Mouse (Mus musculus) forebrain, embryonic 14.5 days (tissue): ENCODE data around the gene Gm42957. TPM values are rescaled to one million over a fixed set of nuclear protein-coding genes. Genes with fewer than 3 reads are reported as not detected.

Experiments used
- ATAC-seq: fragments of 200-750 bp; cut with Nextera tagmentation; 2 replicates; pipeline ENCODE4 v1.8.0; 2017; ENCODE audit warnings: mild to moderate bottlenecking, moderate library complexity
- DNase-seq: peaks from one replicate; pipeline ENCODE4 v3.0.0-alpha.2; 2015; ENCODE audit warnings: low spot score
- H3K27ac ChIP-seq: fragments of 300-500 bp; sonication (generic); 2 replicates; pipeline ENCODE4 v1.5.1; 2014; ENCODE audit warnings: low read depth, mild to moderate bottlenecking, control low read depth, low read length, moderate library complexity
- H3K27me3 ChIP-seq: fragments of 300-500 bp; sonication (generic); replicated peaks from 2 replicates; pipeline ENCODE4 v1.6.1; 2014; ENCODE audit warnings: low read length, control low read depth, mixed read lengths; ENCODE audit not compliant: control insufficient read depth, insufficient read depth
- H3K36me3 ChIP-seq: fragments of 300-500 bp; sonication (generic); 2 replicates; pipeline ENCODE4 v1.6.1; 2014; ENCODE audit warnings: low read length, control low read depth; ENCODE audit not compliant: control insufficient read depth, insufficient read depth
- H3K4me1 ChIP-seq: fragments of 300-500 bp; sonication (generic); 2 replicates; pipeline ENCODE4 v1.6.1; 2014; ENCODE audit warnings: antibody characterized with exemption, low read length, control low read depth; ENCODE audit not compliant: control insufficient read depth, insufficient read depth
- H3K4me2 ChIP-seq: fragments of 300-500 bp; sonication (generic); 2 replicates; pipeline ENCODE4 v1.6.1; 2014; ENCODE audit warnings: mild to moderate bottlenecking, control low read depth, low read length
- H3K4me3 ChIP-seq: fragments of 300-500 bp; sonication (generic); 2 replicates; pipeline ENCODE4 v1.5.1; 2014; ENCODE audit warnings: low read depth, low read length, control low read depth
- H3K9ac ChIP-seq: fragments of 300-500 bp; sonication (generic); 2 replicates; pipeline ENCODE4 v1.6.1; 2014; ENCODE audit warnings: mild to moderate bottlenecking, low read length, control low read depth, moderate library complexity
- H3K9me3 ChIP-seq: fragments of 300-500 bp; sonication (generic); replicated peaks from 2 replicates; pipeline ENCODE4 v1.6.1; 2016; ENCODE audit warnings: low read length, control low read depth, mixed read lengths; ENCODE audit not compliant: control insufficient read depth
- WGBS: fragments of 180-500 bp; shearing (Covaris S2); extraction: QIAGEN DNeasy Blood & Tissue Kit; methylation state at CpG from one replicate; pipeline ENCODE4 v1.1.7; 2014; 5-methylcytosine and 5-hydroxymethylcytosine counted together
- polyA plus RNA-seq: library from polyadenylated mRNA; unstranded; fragments of >200 nt; fragmentation: Nextera tagmentation; extraction: Ambion mirVana; gene quantifications from 2 replicates; pipeline ENCODE4 v1.2.1, GENCODE M21; 2014

Gene Gm42957
- 0.13 and 0.14 TPM in 2 replicates for polyA plus RNA-seq

DNA sequence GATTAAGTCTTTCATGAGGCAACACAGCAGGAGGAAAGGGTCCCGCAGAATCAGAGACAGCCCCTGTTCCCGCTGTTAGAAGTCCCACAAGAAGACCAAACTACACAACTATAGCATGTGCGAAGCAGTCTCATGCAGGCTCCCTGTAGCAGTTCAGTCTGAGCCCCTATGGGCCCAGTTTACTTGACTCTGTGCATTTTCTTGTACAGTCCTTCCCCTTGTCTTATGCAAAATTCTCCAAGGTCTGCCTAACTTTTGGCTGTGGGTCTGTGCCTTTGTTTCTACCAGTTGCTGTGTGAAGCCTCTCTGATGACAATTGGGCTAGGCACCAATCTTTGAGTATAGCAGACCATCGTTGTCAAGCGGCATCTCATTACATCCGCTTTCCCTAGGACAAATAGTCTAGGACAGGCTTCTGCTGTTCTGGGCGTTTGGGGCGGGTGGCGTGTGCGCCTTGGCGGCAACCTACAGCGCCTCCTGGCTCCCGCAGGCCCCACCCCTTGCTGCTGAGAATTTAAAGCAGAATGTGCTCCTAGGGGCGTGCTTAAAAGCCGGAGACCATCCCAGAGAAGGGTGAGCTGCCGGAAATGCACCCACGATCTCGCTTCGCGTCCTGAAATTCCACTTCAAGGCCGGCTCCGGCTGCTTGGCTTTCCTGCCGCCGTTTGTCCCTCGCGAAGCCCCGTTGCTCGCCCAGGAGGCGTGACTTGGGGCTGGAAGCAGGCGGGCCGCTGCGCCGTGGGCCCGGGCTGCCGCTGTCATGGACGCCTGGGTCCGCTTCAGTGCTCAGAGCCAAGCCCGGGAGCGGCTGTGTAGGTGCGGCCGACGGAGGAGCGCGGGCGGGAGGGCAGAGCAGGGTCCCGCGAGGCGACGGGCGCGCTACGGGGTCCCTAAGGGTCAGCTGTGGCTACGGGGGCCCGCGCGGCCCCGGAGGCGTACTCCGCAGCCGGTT lies at the start of gene Gm42957, which contains the start of gene Pex11b:
TSS of gene Gm42957 (plus strand) at position 547 of the 952 bp plus-strand sequence.
TSS of gene Pex11b (plus strand) at position 449 of the 952 bp plus-strand sequence.
- Histone ChIP-seq H3K27ac (peak within 1 kb of the TSS; percentile 70), H3K4me2 (peak within 1 kb of the TSS; percentile 81), H3K4me1 (peaks cover 17% of the 10 kb centered on the region), H3K27me3 (no peaks in the 10 kb centered on the region), H3K36me3 (peaks cover 53% of the 10 kb centered on the region), H3K4me3 (peak within 1 kb of the TSS; percentile 66), H3K9ac (peak within 1 kb of the TSS; percentile 89), H3K9me3 (0 out of 2 replicates have a peak, but pooled peaks cover 2% of the 10 kb centered on the region)
- WGBS = 1% methylated on average over 60 of the region's 60 CpGs
- DNase-seq = peak; percentile 86
- ATAC-seq = peak; percentile 94

DNA sequence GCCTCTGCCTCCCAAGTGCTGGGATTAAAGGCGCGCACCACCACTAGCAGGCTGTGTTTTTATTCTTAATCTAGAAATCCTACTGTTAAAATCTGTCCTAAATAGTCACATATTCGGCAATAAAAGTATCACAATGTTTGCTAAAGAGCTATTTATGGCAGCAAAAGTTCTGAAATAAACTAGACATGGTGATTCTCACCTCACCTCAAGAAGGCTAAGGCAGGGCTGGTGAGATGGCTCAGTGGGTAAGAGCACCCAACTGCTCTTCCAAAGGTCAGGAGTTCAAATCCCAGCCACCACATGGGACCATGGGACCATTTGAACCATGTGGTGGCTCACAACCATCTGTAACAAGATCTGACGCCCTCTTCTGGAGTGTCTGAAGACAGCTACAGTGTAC lies 44.6 kb upstream of the Gm42957 start:
- Histone ChIP-seq H3K36me3 (no peaks in the 10 kb centered on the region), H3K4me3 (no peak overlapping the region), H3K27ac (no peak overlapping the region), H3K4me2 (no peak overlapping the region), H3K4me1 (peaks cover 11% of the 10 kb centered on the region), H3K9ac (no peak overlapping the region), H3K9me3 (0 out of 2 replicates have a peak, but pooled peaks cover 4% of the 10 kb centered on the region), H3K27me3 (no peaks in the 10 kb centered on the region)
- DNase-seq = no peak
- ATAC-seq = no peak
- WGBS = 81% methylated on average over 4 of the region's 4 CpGs

- no peaks in the 10 kb centered on the region for H3K36me3 ChIP-seq
- peak overlapping the region; percentile 70 for H3K9ac ChIP-seq
- H3K4me3 ChIP-seq = peak overlapping the region; percentile 55
- peak; percentile 46 for DNase-seq
- H3K4me2 ChIP-seq = peak overlapping the region; percentile 81
- H3K27me3 ChIP-seq = no peaks in the 10 kb centered on the region
- peak overlapping the region; percentile 49 for H3K27ac ChIP-seq
- H3K4me1 ChIP-seq = peaks cover 29% of the 10 kb centered on the region
- under 1% methylated on average over 10 of the region's 10 CpGs for WGBS
- H3K9me3 ChIP-seq = no peaks in the 10 kb centered on the region
- ATAC-seq = no peak
Measured at GRCm38 (mm10) chr3:96593374-96593773, 41.9 kb upstream of the Gm42957 start.

DNA sequence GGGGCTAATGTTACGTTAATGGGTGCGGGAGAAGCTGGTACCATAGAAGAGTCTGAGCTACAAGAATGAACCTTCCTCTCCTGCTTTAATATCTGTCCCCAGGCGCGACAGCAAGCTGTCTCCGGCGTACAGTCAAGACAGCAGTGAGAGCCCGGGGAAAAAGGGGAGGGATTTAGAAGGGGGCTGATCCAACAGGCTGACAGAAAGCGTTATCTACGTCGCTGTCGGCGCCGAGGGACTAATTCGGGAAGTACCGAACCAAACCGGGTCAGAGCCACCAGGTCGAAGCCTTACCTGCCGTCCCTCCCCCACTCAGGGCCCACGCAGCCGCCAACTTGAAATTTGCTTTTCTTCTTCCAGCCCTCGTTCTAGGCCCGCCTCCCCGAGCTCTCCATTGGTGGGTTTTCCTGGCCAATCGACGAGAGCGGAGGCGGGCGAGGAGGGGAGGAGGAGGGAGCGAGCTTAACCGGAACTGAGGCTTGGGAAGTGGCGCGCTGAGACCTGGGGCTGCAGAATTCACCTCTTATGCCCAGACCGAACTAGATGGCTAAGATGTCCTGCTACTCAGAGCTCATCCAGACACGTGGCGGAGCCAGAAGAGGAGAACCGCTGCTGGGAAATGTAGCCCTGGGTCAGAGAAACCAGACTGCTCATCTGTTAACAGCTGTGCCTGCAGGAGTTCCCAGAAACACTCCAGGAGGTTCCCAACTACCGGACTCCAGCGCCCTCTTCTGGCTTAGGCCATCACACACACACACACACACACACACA lies 41.3 kb upstream of the Gm42957 start, which contains the start of gene Polr3gl:
TSS of gene Polr3gl (minus strand) at position 392 of the 771 bp plus-strand sequence.
- Histone ChIP-seq H3K4me1 (peaks cover 33% of the 10 kb centered on the region), H3K27ac (peak within 1 kb of the TSS; percentile 49), H3K36me3 (no peaks in the 10 kb centered on the region), H3K9me3 (no peaks in the 10 kb centered on the region), H3K4me2 (peak within 1 kb of the TSS; percentile 81), H3K9ac (peak within 1 kb of the TSS; percentile 70), H3K27me3 (no peaks in the 10 kb centered on the region), H3K4me3 (peak within 1 kb of the TSS; percentile 55)
- DNase-seq = peak; percentile 96
- WGBS = under 1% methylated on average over 36 of the region's 38 CpGs
- peak; percentile 87 for ATAC-seq

GRCm38 (mm10) chr3:96594851-96595250 lies 40.4 kb upstream of the Gm42957 start:
- H3K36me3 ChIP-seq = no peaks in the 10 kb centered on the region
- H3K4me2 ChIP-seq = 0 out of 2 replicates have a peak overlapping the region, but pooled peaks have one; percentile 5
- no peak overlapping the region for H3K4me3 ChIP-seq
- H3K27me3 ChIP-seq = no peaks in the 10 kb centered on the region
- H3K9me3 ChIP-seq = no peaks in the 10 kb centered on the region
- H3K27ac ChIP-seq = no peak overlapping the region
- no peak for ATAC-seq
- H3K9ac ChIP-seq = no peak overlapping the region
- peaks cover 34% of the 10 kb centered on the region for H3K4me1 ChIP-seq
- 85% methylated on average over 5 of the region's 5 CpGs for WGBS
- no peak for DNase-seq

GRCm38 (mm10) chr3:96595661-96596060 lies 39.6 kb upstream of the Gm42957 start:
- Histone ChIP-seq H3K9ac (0 out of 2 replicates have a peak overlapping the region, but pooled peaks have one; percentile 13), H3K4me3 (peak overlapping the region; percentile 48; the same call in 1 of the 2 replicates), H3K4me2 (peak overlapping the region; percentile 99), H3K4me1 (peaks cover 38% of the 10 kb centered on the region), H3K27me3 (no peaks in the 10 kb centered on the region), H3K27ac (0 out of 2 replicates have a peak overlapping the region, but pooled peaks have one; percentile 39), H3K9me3 (no peaks in the 10 kb centered on the region), H3K36me3 (no peaks in the 10 kb centered on the region)
- DNase-seq (peak; percentile 41), ATAC-seq (no peak)
- WGBS = 24% methylated on average over 6 of the region's 6 CpGs

GRCm38 (mm10) chr3:96596228-96596707 lies 39.0 kb upstream of the Gm42957 start, which contains the start of gene Ankrd34a:
Ankrd34a (plus strand) TSS chr3:96596636.
- Histone ChIP-seq H3K9me3 (no peaks in the 10 kb centered on the region), H3K4me3 (peak within 1 kb of the TSS; percentile 48), H3K4me2 (peak within 1 kb of the TSS; percentile 99), H3K27me3 (no peaks in the 10 kb centered on the region), H3K27ac (peak within 1 kb of the TSS; percentile 39), H3K36me3 (no peaks in the 10 kb centered on the region), H3K4me1 (peaks cover 38% of the 10 kb centered on the region), H3K9ac (peak within 1 kb of the TSS; percentile 79)
- DNase-seq = peak; percentile 65
- no peak for ATAC-seq
- WGBS = under 1% methylated on average over 22 of the region's 23 CpGs

GRCm38 (mm10) chr3:96596855-96597254 lies 38.4 kb upstream of the Gm42957 start:
- H3K9ac ChIP-seq = peak overlapping the region; percentile 79
- H3K27ac ChIP-seq = peak overlapping the region; percentile 22; the same call in 1 of the 2 replicates
- 5% methylated on average over 11 of the region's 12 CpGs for WGBS
- no peaks in the 10 kb centered on the region for H3K27me3 ChIP-seq
- H3K4me2 ChIP-seq = peak overlapping the region; percentile 99
- H3K9me3 ChIP-seq = no peaks in the 10 kb centered on the region
- H3K4me3 ChIP-seq = peak overlapping the region; percentile 48
- no peak for ATAC-seq
- no peaks in the 10 kb centered on the region for H3K36me3 ChIP-seq
- peak; percentile 50 for DNase-seq
- peaks cover 40% of the 10 kb centered on the region for H3K4me1 ChIP-seq
